Mouse (Mus musculus) embryonic facial prominence, embryonic 15.5 days (tissue): Measurements from ENCODE around the gene Klra17. TPM values are rescaled to one million over a fixed set of nuclear protein-coding genes. Genes with fewer than 3 reads are reported as not detected.
"Not testable (repeated sequence)": the region's sequence is repeated elsewhere in the genome, so short reads cannot be mapped to it uniquely, and the experiment has no call there.

Experiments
- ATAC-seq: fragments of 200-750 bp; cut with Nextera tagmentation; 2 replicates; pipeline ENCODE4 v1.8.0; 2017; ENCODE audit warnings: low read depth, moderate TSS enrichment; ENCODE audit not compliant: insufficient number of reproducible peaks, low FRiP score, low TSS enrichment
- H3K27ac ChIP-seq: fragments of 300-500 bp; sonication (generic); replicated peaks from 2 replicates; pipeline ENCODE4 v1.5.1; 2015; ENCODE audit warnings: mild to moderate bottlenecking, inconsistent platforms
- H3K27me3 ChIP-seq: fragments of 300-500 bp; sonication (generic); 2 replicates; pipeline ENCODE4 v1.6.1; 2015; ENCODE audit warnings: inconsistent platforms
- H3K36me3 ChIP-seq: fragments of 300-500 bp; sonication (generic); 2 replicates; pipeline ENCODE4 v1.6.1; 2015; ENCODE audit warnings: mild to moderate bottlenecking, inconsistent platforms
- H3K4me1 ChIP-seq: fragments of 300-500 bp; sonication (generic); 2 replicates; pipeline ENCODE4 v1.6.1; 2015; ENCODE audit warnings: inconsistent platforms
- H3K4me2 ChIP-seq: fragments of 300-500 bp; sonication (generic); replicated peaks from 2 replicates; pipeline ENCODE4 v1.6.1; 2015; ENCODE audit warnings: mild to moderate bottlenecking, inconsistent platforms
- H3K4me3 ChIP-seq: fragments of 300-500 bp; sonication (generic); replicated peaks from 2 replicates; pipeline ENCODE4 v1.5.1; 2015; ENCODE audit warnings: mild to moderate bottlenecking, inconsistent platforms
- H3K9ac ChIP-seq: fragments of 300-500 bp; sonication (generic); 2 replicates; pipeline ENCODE4 v1.6.1; 2015; ENCODE audit warnings: inconsistent platforms
- H3K9me3 ChIP-seq: fragments of 300-500 bp; sonication (generic); replicated peaks from 2 replicates; pipeline ENCODE4 v1.6.1; 2016; ENCODE audit warnings: inconsistent platforms
- WGBS: fragments of 180-500 bp; shearing (Covaris S2); methylation state at CpG from one replicate; pipeline ENCODE4 v1.1.7; 2015; 5-methylcytosine and 5-hydroxymethylcytosine counted together
- polyA plus RNA-seq: library from polyadenylated mRNA; unstranded; fragments of >200 nt; fragmentation: Nextera tagmentation; extraction: Ambion mirVana; gene quantifications from 2 replicates; pipeline ENCODE4 v1.2.1, GENCODE M21; 2015

The Klra17 gene
- polyA plus RNA-seq: 0.13 and 0.18 TPM in 2 replicates

GRCm38 (mm10) chr6:129876549-129876948 is at the start of gene Klra17:
Gene Klra17, minus strand, starts transcription at chr6:129876672.
- Histone ChIP-seq H3K4me2 (no peak within 1 kb of the TSS), H3K27me3 (no peaks in the 10 kb centered on the region), H3K9me3 (no peaks in the 10 kb centered on the region), H3K36me3 (no peaks in the 10 kb centered on the region), H3K27ac (no peak within 1 kb of the TSS), H3K4me3 (no peak within 1 kb of the TSS), H3K9ac (no peak within 1 kb of the TSS), H3K4me1 (no peaks in the 10 kb centered on the region)
- 29% methylated on average over 1 of the region's 1 CpGs for WGBS
- no peak for ATAC-seq

- not testable (repeated sequence) for H3K27me3 ChIP-seq, H3K36me3 ChIP-seq, ATAC-seq, H3K4me1 ChIP-seq, H3K4me3 ChIP-seq, H3K27ac ChIP-seq, H3K4me2 ChIP-seq, H3K9ac ChIP-seq, H3K9me3 ChIP-seq
These were observed 41.0 kb upstream of the Klra17 start, which contains the start of gene Klra5 for GRCm38 (mm10) chr6:129917476-129917946. Gene Klra5, minus strand, starts transcription at chr6:129917650.

GRCm38 (mm10) chr6:129916996-129917395 is 40.5 kb upstream of the Klra17 start:
- Histone ChIP-seq H3K27ac (no peak overlapping the region), H3K9me3 (no peaks in the 10 kb centered on the region; the same call in 1 of the 2 replicates), H3K9ac (no peak overlapping the region), H3K27me3 (no peaks in the 10 kb centered on the region), H3K4me3 (no peak overlapping the region), H3K4me2 (no peak overlapping the region), H3K36me3 (no peaks in the 10 kb centered on the region), H3K4me1 (no peaks in the 10 kb centered on the region)
- WGBS: 75% methylated on average over 1 of the region's 1 CpGs
- no peak for ATAC-seq

GRCm38 (mm10) chr6:129882525-129882924 is 6.1 kb upstream of the Klra17 start:
- WGBS: 92% methylated on average over 2 of the region's 2 CpGs
- Histone ChIP-seq H3K4me2 (no peak overlapping the region), H3K27me3 (no peaks in the 10 kb centered on the region), H3K9ac (no peak overlapping the region), H3K9me3 (no peaks in the 10 kb centered on the region), H3K4me1 (no peaks in the 10 kb centered on the region), H3K36me3 (no peaks in the 10 kb centered on the region), H3K4me3 (no peak overlapping the region), H3K27ac (no peak overlapping the region)
- ATAC-seq: no peak

GRCm38 (mm10) chr6:129862349-129862748 is 14.1 kb downstream of the Klra17 start, which contains the start of gene Gm17631:
Gene Gm17631, plus strand, starts transcription at chr6:129862649.
- H3K36me3 ChIP-seq, H3K27me3 ChIP-seq, H3K4me2 ChIP-seq, H3K4me1 ChIP-seq, H3K9me3 ChIP-seq, H3K9ac ChIP-seq, ATAC-seq, H3K4me3 ChIP-seq, H3K27ac ChIP-seq: not testable (repeated sequence)
- no CpG with 5 or more reads among the region's 3 CpGs for WGBS

- no peak overlapping the region for H3K4me3 ChIP-seq
- H3K27ac ChIP-seq: no peak overlapping the region
- no peaks in the 10 kb centered on the region for H3K36me3 ChIP-seq
- no peaks in the 10 kb centered on the region for H3K27me3 ChIP-seq
- H3K9ac ChIP-seq: no peak overlapping the region
- 82% methylated on average over 1 of the region's 1 CpGs for WGBS
- ATAC-seq: no peak
- H3K4me2 ChIP-seq: no peak overlapping the region
- 0 out of 2 replicates have a peak, but pooled peaks cover 4% of the 10 kb centered on the region for H3K9me3 ChIP-seq
- H3K4me1 ChIP-seq: no peaks in the 10 kb centered on the region
These were observed 50.9 kb downstream of the Klra17 start for GRCm38 (mm10) chr6:129825559-129825958.

GRCm38 (mm10) chr6:129824004-129824403 is 52.5 kb downstream of the Klra17 start:
- Histone ChIP-seq H3K27ac (no peak overlapping the region), H3K4me3 (no peak overlapping the region), H3K36me3 (no peaks in the 10 kb centered on the region), H3K4me1 (no peaks in the 10 kb centered on the region), H3K4me2 (no peak overlapping the region), H3K27me3 (no peaks in the 10 kb centered on the region), H3K9ac (no peak overlapping the region), H3K9me3 (0 out of 2 replicates have a peak, but pooled peaks cover 4% of the 10 kb centered on the region)
- WGBS: 91% methylated on average over 1 of the region's 1 CpGs
- ATAC-seq: no peak

GRCm38 (mm10) chr6:129817731-129818130 is 58.7 kb downstream of the Klra17 start:
- Histone ChIP-seq H3K4me1 (no peaks in the 10 kb centered on the region), H3K4me3 (no peak overlapping the region), H3K27me3 (no peaks in the 10 kb centered on the region), H3K4me2 (no peak overlapping the region), H3K9me3 (no peaks in the 10 kb centered on the region), H3K9ac (no peak overlapping the region), H3K36me3 (no peaks in the 10 kb centered on the region), H3K27ac (no peak overlapping the region)
- WGBS: 57% methylated on average over 3 of the region's 3 CpGs
- no peak for ATAC-seq

GRCm38 (mm10) chr6:129784170-129784569 is 92.3 kb downstream of the Klra17 start, which contains the start of gene Gm156:
Gene Gm156, minus strand, starts transcription at chr6:129784270.
- not testable (repeated sequence) for H3K4me1 ChIP-seq, H3K4me2 ChIP-seq, H3K9ac ChIP-seq, H3K36me3 ChIP-seq, H3K27ac ChIP-seq, H3K9me3 ChIP-seq, ATAC-seq, H3K4me3 ChIP-seq, H3K27me3 ChIP-seq
- 84% methylated on average over 3 of the region's 3 CpGs for WGBS

Other genes with a start within 250 kb of the Klra17 start
- gene Klrc3, start 233.3 kb downstream of the Klra17 start, polyA plus RNA-seq: not detected in 2 replicates
- not detected in 2 replicates for gene Klrc2, start 216.0 kb downstream of the Klra17 start, polyA plus RNA-seq
- 0.24 TPM in 1 of 2 replicates, not detected in the other for gene Klrc1, start 197.7 kb downstream of the Klra17 start, polyA plus RNA-seq
- not detected in 2 replicates for gene Klri1, start 159.5 kb downstream of the Klra17 start, polyA plus RNA-seq
- gene Klri2, start 136.2 kb downstream of the Klra17 start, polyA plus RNA-seq: not detected in 2 replicates
- not detected in 2 replicates for gene Gm156, start 92.4 kb downstream of the Klra17 start, polyA plus RNA-seq
- gene Gm17631, start 14.0 kb downstream of the Klra17 start, polyA plus RNA-seq: not detected in 2 replicates
- not detected in 2 replicates for gene Klra5, start 41.0 kb upstream of the Klra17 start, polyA plus RNA-seq
- not detected in 2 replicates for gene Klra6, start 150.3 kb upstream of the Klra17 start, polyA plus RNA-seq
- not detected in 2 replicates for gene Klra4, start 190.6 kb upstream of the Klra17 start, polyA plus RNA-seq